Mouse (Mus musculus) brain, adult 10 weeks (tissue): ENCODE results near the gene Cdhr3. TPM values are rescaled to one million over a fixed set of nuclear protein-coding genes. Genes with fewer than 3 reads are reported as not detected.

Source experiments
- polyA plus RNA-seq: library from polyadenylated mRNA; stranded (reverse); fragments of 350-450 nt; fragmentation: Illumina TruSeq; extraction: RNeasy Lipid Tissue Mini Kit (QIAGEN cat#74804); gene quantifications from one replicate; pipeline ENCODE4 v1.2.3, GENCODE M21; 2015; ENCODE audit warnings: low read depth, low replicate concordance

The Cdhr3 gene
- 4.8 TPM for polyA plus RNA-seq

DNA sequence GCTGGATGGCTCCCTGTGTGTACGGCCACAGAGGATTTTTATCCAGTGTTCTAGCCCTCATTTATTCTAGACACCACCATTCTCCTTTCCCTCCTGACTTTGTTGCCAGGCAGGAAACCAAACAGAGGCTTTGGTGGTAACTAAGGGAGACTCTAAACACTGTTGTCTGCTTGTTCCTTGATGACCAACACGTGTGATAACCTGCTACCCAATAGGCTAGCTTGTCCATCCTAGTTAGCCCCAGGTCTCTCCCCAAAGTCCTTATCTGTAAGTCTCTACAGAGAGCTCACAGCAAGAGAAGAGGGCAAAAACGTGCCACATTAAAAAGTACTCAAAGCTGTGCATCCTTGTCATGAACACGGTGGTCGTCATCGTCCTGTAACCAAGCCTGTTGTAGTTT is at the start of gene Cdhr3:
Gene Cdhr3, minus strand, starts transcription at position 101 of the 400 bp plus-strand sequence.

Other genes with a start within 250 kb of the Cdhr3 start
- gene Sypl, start 139.0 kb downstream of the Cdhr3 start, polyA plus RNA-seq, result 53.5 TPM
- 29.5 TPM for gene Atxn7l1, start 54.8 kb upstream of the Cdhr3 start, polyA plus RNA-seq